Mouse (Mus musculus) MEL (cell line): ENCODE measurements around the gene Slc1a3. TPM values are rescaled to one million over a fixed set of nuclear protein-coding genes. Genes with fewer than 3 reads are reported as not detected.

ENCODE experiments used
- DNase-seq: peaks from one replicate; pipeline ENCODE4 v3.0.0; 2011; ENCODE audit warnings: low read depth, low spot score
- H3K27ac ChIP-seq: 2 replicates; pipeline ENCODE4 v1.5.1; 2012; ENCODE audit warnings: low read depth, mild to moderate bottlenecking, control low read depth, low read length, moderate library complexity; ENCODE audit not compliant: control insufficient read depth
- H3K27me3 ChIP-seq, 2 experiments: fragments of 150-350 bp in 1 of 2; sonication (generic) in 1 of 2; 2 replicates each; pipeline ENCODE4 v1.6.1; 2012; ENCODE audit warnings: low read length in 2 of 2, mild to moderate bottlenecking in 2 of 2, improper control_type of control experiment in 1 of 2, moderate library complexity in 1 of 2; ENCODE audit not compliant: insufficient read depth in 2 of 2, control insufficient read depth in 1 of 2
- H3K36me3 ChIP-seq, 2 experiments: 2 replicates each; pipeline ENCODE4 v1.6.1; 2012 to 2014; ENCODE audit warnings: low read length in 2 of 2, improper control_type of control experiment in 1 of 2, inconsistent platforms in 1 of 2, mild to moderate bottlenecking in 1 of 2; ENCODE audit not compliant: insufficient read depth in 2 of 2, control insufficient read depth in 1 of 2
- H3K4me1 ChIP-seq, 2 experiments: fragments of 150-350 bp in 1 of 2; sonication (generic) in 1 of 2; 2 replicates each; pipeline ENCODE4 v1.6.1; 2012; ENCODE audit warnings: low read length in 2 of 2, improper control_type of control experiment in 1 of 2, mild to moderate bottlenecking in 1 of 2; ENCODE audit not compliant: insufficient read depth in 2 of 2, control insufficient read depth in 1 of 2
- H3K4me3 ChIP-seq, 2 experiments: fragments of 150-350 bp in 1 of 2; sonication (generic) in 1 of 2; 2 replicates each; pipeline ENCODE4 v1.5.1; 2012; ENCODE audit warnings: low read depth in 2 of 2, low read length in 2 of 2, mild to moderate bottlenecking in 2 of 2, moderate library complexity in 2 of 2, control low read depth in 1 of 2, improper control_type of control experiment in 1 of 2; ENCODE audit not compliant: control insufficient read depth in 1 of 2, insufficient read depth in 1 of 2
- H3K79me2 ChIP-seq: 2 replicates; pipeline ENCODE4 v1.6.1; 2012; ENCODE audit warnings: mild to moderate bottlenecking, low read length, moderate library complexity; ENCODE audit not compliant: control insufficient read depth, poor library complexity, insufficient read depth
- H3K9ac ChIP-seq: 2 replicates; pipeline ENCODE4 v1.6.1; 2012; ENCODE audit warnings: low read depth, mild to moderate bottlenecking, control low read depth, low read length, moderate library complexity; ENCODE audit not compliant: control insufficient read depth, poor library complexity, severe bottlenecking
- H3K9me3 ChIP-seq: fragments of 150-350 bp; sonication (generic); replicated peaks from 2 replicates; pipeline ENCODE4 v1.6.1; 2012; ENCODE audit warnings: mild to moderate bottlenecking, low read length, improper control_type of control experiment, moderate library complexity; ENCODE audit not compliant: insufficient read depth
- BHLHE40 ChIP-seq: IDR thresholded peaks from 2 replicates; pipeline ENCODE4 v1.6.1; 2012; ENCODE audit warnings: low read depth, mild to moderate bottlenecking, inconsistent platforms, low read length, improper control_type of control experiment, borderline replicate concordance
- E2F4 ChIP-seq: IDR thresholded peaks from 2 replicates; pipeline ENCODE4 v1.6.1; 2011; ENCODE audit warnings: low read depth, low read length, improper control_type of control experiment, borderline replicate concordance
- ELF1 ChIP-seq: IDR thresholded peaks from 2 replicates; pipeline ENCODE4 v1.6.1; 2014; ENCODE audit warnings: low read depth, mild to moderate bottlenecking, inconsistent platforms, low read length, improper control_type of control experiment, moderate library complexity
- EP300 ChIP-seq, 2 experiments: IDR thresholded peaks; 2 replicates each; pipeline ENCODE4 v1.6.1; 2011; ENCODE audit warnings: improper control_type of control experiment in 2 of 2, low read length in 2 of 2, low read depth in 1 of 2, mild to moderate bottlenecking in 1 of 2
- ETS1 ChIP-seq: IDR thresholded peaks from 2 replicates; pipeline ENCODE4 v1.6.1; 2012; ENCODE audit warnings: low read depth, mild to moderate bottlenecking, inconsistent platforms, low read length, improper control_type of control experiment, moderate library complexity
- GABPA ChIP-seq: IDR thresholded peaks from 2 replicates; pipeline ENCODE4 v1.6.1; 2012; ENCODE audit warnings: low read depth, mild to moderate bottlenecking, inconsistent platforms, low read length, improper control_type of control experiment, moderate library complexity
- GATA1 ChIP-seq: IDR thresholded peaks from 2 replicates; pipeline ENCODE4 v1.6.1; 2011; ENCODE audit warnings: low read depth, low read length, improper control_type of control experiment
- HCFC1 ChIP-seq: IDR thresholded peaks from 2 replicates; pipeline ENCODE4 v1.6.1; 2012; ENCODE audit warnings: low read depth, mild to moderate bottlenecking, inconsistent platforms, low read length, improper control_type of control experiment, moderate library complexity
- JUND ChIP-seq: IDR thresholded peaks from 2 replicates; pipeline ENCODE4 v1.6.1; 2011; ENCODE audit warnings: low read depth, mild to moderate bottlenecking, improper control_type of control experiment, low read length
- KAT2A ChIP-seq: conservative IDR thresholded peaks from 2 replicates; pipeline ENCODE4 v1.6.1; 2012; ENCODE audit warnings: low read depth, low read length, improper control_type of control experiment, inconsistent platforms
- MAFK ChIP-seq: IDR thresholded peaks from 2 replicates; pipeline ENCODE4 v1.6.1; 2011; ENCODE audit warnings: low read depth, mild to moderate bottlenecking, low read length, improper control_type of control experiment, borderline replicate concordance
- MAX ChIP-seq: IDR thresholded peaks from 2 replicates; pipeline ENCODE4 v1.6.1; 2011; ENCODE audit warnings: low read length, improper control_type of control experiment
- MAZ ChIP-seq: IDR thresholded peaks from 2 replicates; pipeline ENCODE4 v1.6.1; 2012; ENCODE audit warnings: low read depth, mild to moderate bottlenecking, inconsistent platforms, low read length, improper control_type of control experiment
- MEF2A ChIP-seq: IDR thresholded peaks from 2 replicates; pipeline ENCODE4 v1.6.1; 2014; ENCODE audit warnings: low read depth, mild to moderate bottlenecking, inconsistent platforms, low read length, improper control_type of control experiment; ENCODE audit not compliant: poor library complexity, insufficient replicate concordance, severe bottlenecking; ENCODE audit errors: extremely low read depth
- MXI1 ChIP-seq: IDR thresholded peaks from 2 replicates; pipeline ENCODE4 v1.6.1; 2011; ENCODE audit warnings: mild to moderate bottlenecking, low read depth, low read length, improper control_type of control experiment
- MYB ChIP-seq: IDR thresholded peaks from 2 replicates; pipeline ENCODE4 v1.6.1; 2011; ENCODE audit warnings: mild to moderate bottlenecking, low read depth, low read length, improper control_type of control experiment
- MYC ChIP-seq: IDR thresholded peaks from 2 replicates; pipeline ENCODE4 v1.6.1; 2011; ENCODE audit warnings: low read depth, mild to moderate bottlenecking, low read length, improper control_type of control experiment, moderate library complexity
- NELFE ChIP-seq: IDR thresholded peaks from 2 replicates; pipeline ENCODE4 v1.6.1; 2011; ENCODE audit warnings: low read depth, low read length, improper control_type of control experiment
- POLR2AphosphoS5 ChIP-seq: IDR thresholded peaks from 2 replicates; pipeline ENCODE4 v1.6.1; 2012; ENCODE audit warnings: low read depth, borderline replicate concordance, mild to moderate bottlenecking, inconsistent platforms, low read length, moderate library complexity, mixed read lengths
- RAD21 ChIP-seq: IDR thresholded peaks from 2 replicates; pipeline ENCODE4 v1.6.1; 2011; ENCODE audit warnings: mild to moderate bottlenecking, low read depth, low read length, improper control_type of control experiment
- RCOR1 ChIP-seq: IDR thresholded peaks from 2 replicates; pipeline ENCODE4 v1.6.1; 2012; ENCODE audit warnings: low read depth, mild to moderate bottlenecking, inconsistent platforms, low read length, improper control_type of control experiment
- SIN3A ChIP-seq: IDR thresholded peaks from 2 replicates; pipeline ENCODE4 v1.6.1; 2012; ENCODE audit warnings: low read length, improper control_type of control experiment, inconsistent platforms
- SMC3 ChIP-seq: IDR thresholded peaks from 2 replicates; pipeline ENCODE4 v1.6.1; 2011; ENCODE audit warnings: low read depth, low read length, improper control_type of control experiment
- TAL1 ChIP-seq: IDR thresholded peaks from 2 replicates; pipeline ENCODE4 v1.6.1; 2012; ENCODE audit warnings: mild to moderate bottlenecking, inconsistent platforms, low read length, moderate library complexity, mixed read lengths
- TBP ChIP-seq: IDR thresholded peaks from 2 replicates; pipeline ENCODE4 v1.8.0; 2011; ENCODE audit warnings: low read depth, low read length, improper control_type of control experiment
- TCF12 ChIP-seq: IDR thresholded peaks from 2 replicates; pipeline ENCODE4 v1.6.1; 2014; ENCODE audit warnings: low read depth, mild to moderate bottlenecking, inconsistent platforms, low read length, improper control_type of control experiment, moderate library complexity
- USF1 ChIP-seq: IDR thresholded peaks from 2 replicates; pipeline ENCODE4 v1.6.1; 2014; ENCODE audit warnings: low read depth, mild to moderate bottlenecking, inconsistent platforms, low read length, improper control_type of control experiment, moderate library complexity
- ZC3H11A ChIP-seq: IDR thresholded peaks from 2 replicates; pipeline ENCODE4 v1.6.1; 2012; ENCODE audit warnings: low read depth, mild to moderate bottlenecking, inconsistent platforms, low read length, improper control_type of control experiment
- ZKSCAN1 ChIP-seq: IDR thresholded peaks from 2 replicates; pipeline ENCODE4 v1.6.1; 2012; ENCODE audit warnings: low read depth, mild to moderate bottlenecking, inconsistent platforms, low read length, improper control_type of control experiment, moderate library complexity
- ZMIZ1 ChIP-seq: IDR thresholded peaks from 2 replicates; pipeline ENCODE4 v1.6.1; 2012; ENCODE audit warnings: low read depth, mild to moderate bottlenecking, inconsistent platforms, low read length, improper control_type of control experiment, moderate library complexity
- ZNF384 ChIP-seq: IDR thresholded peaks from 2 replicates; pipeline ENCODE4 v1.6.1; 2012; ENCODE audit warnings: low read depth, mild to moderate bottlenecking, inconsistent platforms, low read length, improper control_type of control experiment
- polyA plus RNA-seq, 2 experiments: library from polyadenylated mRNA; stranded (reverse) in 1 of 2; unstranded in 1 of 2; fragments of >175 nt in 1 of 2; fragments of >200 nt in 1 of 2; gene quantifications; 2 replicates each; pipeline versions ENCODE4 v1.2.1 to v1.2.4; 2012; ENCODE audit warnings: low replicate concordance in 2 of 2, low read depth in 1 of 2; ENCODE audit not compliant: insufficient read length in 2 of 2, insufficient read depth in 1 of 2, missing spikeins in 1 of 2
- total RNA-seq: library from RNA; depleted of rRNA; stranded (reverse); fragments of 300-350 nt; gene quantifications from 2 replicates; pipeline ENCODE4 v1.2.3, GENCODE M21; 2012

Slc1a3 gene
- total and polyA plus RNA-seq, 3 experiments, result not detected

- no peaks in the 10 kb centered on the region for H3K79me2 ChIP-seq
- peaks cover 0 to 4% of the 10 kb centered on the region in 2 experiments; a peak in 1 of 4 replicates for H3K4me1 ChIP-seq
- no peak overlapping the region for H3K9ac ChIP-seq
- no peak for DNase-seq
- TF ChIP-seq NELFE (no peak), TCF12 (no peak), MAZ (no peak), ZMIZ1 (no peak)
- TF ChIP-seq, all 39 proteins: peak for 0
- Histone ChIP-seq H3K9me3 (no peaks in the 10 kb centered on the region), H3K36me3 (peaks cover 0 to 2% of the 10 kb centered on the region in 2 experiments; a peak in 1 of 4 replicates), H3K4me3 (no peak overlapping the region), H3K27ac (no peak overlapping the region), H3K27me3 (peaks cover 6 to 8% of the 10 kb centered on the region in 2 experiments; a peak in 3 of 4 replicates)
Observed at GRCm38 (mm10) chr15:8596375-8596900, 114.1 kb downstream of the Slc1a3 start.

- Histone ChIP-seq H3K27ac (no peak overlapping the region), H3K79me2 (no peaks in the 10 kb centered on the region), H3K9ac (peak overlapping the region; percentile 45), H3K4me3 (peak overlapping the region; percentile 57 to 62), H3K9me3 (no peaks in the 10 kb centered on the region), H3K4me1 (peaks cover 0 to 4% of the 10 kb centered on the region in 2 experiments; a peak in 1 of 4 replicates), H3K36me3 (peaks cover 0 to 2% of the 10 kb centered on the region in 2 experiments; a peak in 1 of 4 replicates), H3K27me3 (peaks cover 6 to 8% of the 10 kb centered on the region in 2 experiments; a peak in 3 of 4 replicates)
- peak; percentile 90 for DNase-seq
- TF ChIP-seq BHLHE40 (no peak), MAX (no peak), SIN3A (peak; percentile 67; the same call in 1 of the 2 replicates), ZKSCAN1 (no peak), GATA1 (0 out of 2 replicates have a peak, but pooled peaks have one; percentile 0), EP300 (IDR thresholded peaks at IDR 0.05; ENCODE audit: low read depth in 1 of 2, low read length in 2 of 2) (no peak), GABPA (no peak), TAL1 (no peak), HCFC1 (peak; percentile 48; the same call in 1 of the 2 replicates), MXI1 (0 out of 2 replicates have a peak, but pooled peaks have one; percentile 41), NELFE (no peak), ETS1 (no peak), KAT2A (no peak), MAFK (no peak), ZC3H11A (peak; percentile 82), RAD21 (peak; percentile 93), JUND (no peak), TBP (no peak), ZNF384 (no peak), MYB (no peak), MEF2A (no peak), MAZ (peak; percentile 74; the same call in 1 of the 2 replicates), POLR2AphosphoS5 (no peak), USF1 (no peak), SMC3 (peak; percentile 87), RCOR1 (0 out of 2 replicates have a peak, but pooled peaks have one; percentile 34), ELF1 (0 out of 2 replicates have a peak, but pooled peaks have one; percentile 39), MYC (no peak), E2F4 (no peak)
Observed at GRCm38 (mm10) chr15:8595226-8595625, 115.3 kb downstream of the Slc1a3 start.
